Mouse (Mus musculus) myocyte (in vitro differentiated cells): ENCODE measurements around the gene Gm9789. TPM values are rescaled to one million over a fixed set of nuclear protein-coding genes. Genes with fewer than 3 reads are reported as not detected.

Experiments
- H3K27me3 ChIP-seq: one replicate; pipeline ENCODE4 v1.6.1; 2011; ENCODE audit not compliant: control insufficient read depth, insufficient read depth, insufficient read length
- H3K36me3 ChIP-seq: one replicate; pipeline ENCODE4 v1.6.1; 2011; ENCODE audit not compliant: control insufficient read depth, insufficient read depth
- H3K4me2 ChIP-seq: one replicate; pipeline ENCODE4 v1.6.1; 2011; ENCODE audit warnings: low read depth, control low read depth
- H3K4me3 ChIP-seq: one replicate; pipeline ENCODE4 v1.5.1; 2011; ENCODE audit warnings: mild to moderate bottlenecking, control low read depth, moderate library complexity
- H3K79me2 ChIP-seq: one replicate; pipeline ENCODE4 v1.6.1; 2011; ENCODE audit not compliant: control insufficient read depth, insufficient read depth
- H3ac ChIP-seq: one replicate; pipeline ENCODE4 v1.6.1; 2011; ENCODE audit not compliant: control insufficient read depth, insufficient read length
- CEBPB ChIP-seq: IDR thresholded peaks from 2 replicates; pipeline ENCODE4 v1.6.1; 2011; ENCODE audit warnings: mild to moderate bottlenecking, moderate library complexity; ENCODE audit not compliant: poor library complexity, insufficient read depth, severe bottlenecking
- E2F4 ChIP-seq: IDR thresholded peaks from one replicate; pipeline ENCODE4 v1.6.1; 2011; ENCODE audit warnings: mild to moderate bottlenecking, control low read depth, moderate library complexity; ENCODE audit not compliant: insufficient read depth
- MAX ChIP-seq: IDR thresholded peaks from one replicate; pipeline ENCODE4 v1.6.1; 2011; ENCODE audit warnings: low read depth, mild to moderate bottlenecking, control low read depth
- MYOD1 ChIP-seq, 3 experiments: IDR thresholded peaks; one replicate each; pipeline ENCODE4 v1.6.1; 2011; ENCODE audit warnings: control low read depth in 2 of 3, low read depth in 2 of 3, mild to moderate bottlenecking in 2 of 3, moderate library complexity in 1 of 3; ENCODE audit not compliant: insufficient read length in 2 of 3, control insufficient read depth in 1 of 3
- MYOG ChIP-seq, 3 experiments: IDR thresholded peaks; one replicate each; pipeline ENCODE4 v1.6.1; 2011; ENCODE audit warnings: control low read depth in 2 of 3, low read depth in 2 of 3, mild to moderate bottlenecking in 2 of 3; ENCODE audit not compliant: insufficient read length in 2 of 3, control insufficient read depth in 1 of 3, insufficient read depth in 1 of 3
- POLR2A ChIP-seq: IDR thresholded peaks from one replicate; pipeline ENCODE4 v1.6.1; 2011; ENCODE audit warnings: low read depth, mild to moderate bottlenecking, control low read depth, moderate library complexity; ENCODE audit not compliant: insufficient read length
- REST ChIP-seq: IDR thresholded peaks from one replicate; pipeline ENCODE4 v1.6.1; 2011; ENCODE audit warnings: mild to moderate bottlenecking, control low read depth, moderate library complexity; ENCODE audit not compliant: insufficient read depth, insufficient read length
- SRF ChIP-seq: IDR thresholded peaks from one replicate; pipeline ENCODE4 v1.6.1; 2011; ENCODE audit warnings: low read depth; ENCODE audit not compliant: control insufficient read depth, insufficient read length
- TCF12 ChIP-seq: IDR thresholded peaks from one replicate; pipeline ENCODE4 v1.6.1; 2011; ENCODE audit warnings: mild to moderate bottlenecking, control low read depth; ENCODE audit not compliant: poor library complexity, insufficient read depth, severe bottlenecking
- TCF3 ChIP-seq: IDR thresholded peaks from one replicate; pipeline ENCODE4 v1.6.1; 2011; ENCODE audit warnings: low read depth, control low read depth; ENCODE audit not compliant: insufficient read length
- USF1 ChIP-seq: IDR thresholded peaks from one replicate; pipeline ENCODE4 v1.6.1; 2011; ENCODE audit warnings: low read depth, mild to moderate bottlenecking, control low read depth, moderate library complexity
- polyA plus RNA-seq: library from polyadenylated mRNA; unstranded; fragments of >200 nt; fragmentation: generic; extraction: Trizol; gene quantifications from one replicate; pipeline ENCODE4 v1.2.1, GENCODE M21; 2012; ENCODE audit warnings: missing spikeins

Gm9789 gene
- polyA plus RNA-seq, 1 experiment, result not detected

DNA sequence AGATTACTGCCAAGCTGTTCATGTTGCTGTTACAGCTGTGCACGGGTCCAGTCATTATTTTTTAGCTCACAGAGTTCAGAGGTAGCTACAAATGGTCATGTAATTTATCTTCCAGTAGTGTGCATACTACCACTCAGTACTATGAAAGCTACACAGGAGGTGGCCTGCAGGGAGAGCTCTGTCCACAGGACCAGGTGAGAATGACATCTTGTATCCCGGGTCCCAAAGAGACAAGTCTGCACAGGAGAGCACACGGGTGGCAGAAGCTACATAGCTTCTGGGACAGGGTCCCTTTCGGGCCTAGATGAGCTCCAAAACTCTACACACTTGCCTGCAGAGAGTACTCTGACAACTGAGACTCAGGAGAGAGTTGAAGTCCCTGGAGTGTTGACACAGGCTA lies 30.9 kb downstream of the Gm9789 start:
- Histone ChIP-seq H3K79me2 (no peaks in the 10 kb centered on the region), H3K4me2 (no peak overlapping the region), H3K27me3 (no peaks in the 10 kb centered on the region), H3K36me3 (no peaks in the 10 kb centered on the region), H3K4me3 (no peak overlapping the region), H3ac (no peak overlapping the region)
- TF ChIP-seq MYOG (IDR thresholded peaks at IDR 0.05; ENCODE audit: control insufficient read depth in 1 of 3, insufficient read depth in 1 of 3, insufficient read length in 2 of 3, low read depth in 2 of 3), result no peak
- no peak for TF ChIP-seq CEBPB
- no peak for TF ChIP-seq TCF12
- TF ChIP-seq MYOD1 (IDR thresholded peaks at IDR 0.05; ENCODE audit: control insufficient read depth in 1 of 3, insufficient read length in 2 of 3, low read depth in 2 of 3), result no peak
- no peak for TF ChIP-seq USF1
- TF ChIP-seq TCF3, result no peak
- TF ChIP-seq E2F4, result no peak
- TF ChIP-seq POLR2A, result no peak
- no peak for TF ChIP-seq MAX

DNA sequence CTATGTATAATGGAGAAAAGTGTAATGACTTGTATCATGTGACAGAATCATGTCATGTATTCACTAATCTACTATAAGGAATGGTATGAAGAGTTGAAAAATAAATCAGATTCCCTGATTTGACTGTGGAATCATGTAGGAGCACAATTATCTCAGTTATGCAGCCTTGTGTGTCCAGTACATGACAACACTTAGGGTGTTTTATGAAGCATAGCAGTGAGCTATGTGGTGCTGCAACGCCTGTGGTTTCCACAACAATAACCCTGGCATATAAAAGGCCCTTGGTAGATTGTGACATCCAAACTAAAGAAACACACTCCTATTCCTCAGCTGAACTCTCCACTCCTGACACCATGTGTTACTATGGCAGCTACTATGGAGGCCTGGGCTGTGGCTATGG lies 47.8 kb downstream of the Gm9789 start, which contains the start of gene Krtap20-2:
Gene Krtap20-2, plus strand, starts transcription at position 301 of the 400 bp plus-strand sequence.
- H3ac ChIP-seq, result no peak within 1 kb of the TSS
- no peaks in the 10 kb centered on the region for H3K79me2 ChIP-seq
- no peak within 1 kb of the TSS for H3K4me3 ChIP-seq
- H3K27me3 ChIP-seq, result no peaks in the 10 kb centered on the region
- TF ChIP-seq USF1 (no peak), CEBPB (no peak), TCF3 (no peak), MAX (no peak), REST (no peak), SRF (no peak)
- no peak within 1 kb of the TSS for H3K4me2 ChIP-seq
- H3K36me3 ChIP-seq, result no peaks in the 10 kb centered on the region

Other genes with a start within 250 kb of the Gm9789 start
- gene Krtap19-9b, start 225.7 kb upstream of the Gm9789 start, polyA plus RNA-seq, result not detected
- not detected for gene Krtap16-3, start 195.1 kb upstream of the Gm9789 start, polyA plus RNA-seq
- not detected for gene Krtap22-2, start 147.2 kb upstream of the Gm9789 start, polyA plus RNA-seq
- gene Gm10229, start 142.7 kb upstream of the Gm9789 start, polyA plus RNA-seq, result not detected
- gene Krtap6-1, start 126.3 kb upstream of the Gm9789 start, polyA plus RNA-seq, result not detected
- not detected for gene Gm10228, start 116.5 kb upstream of the Gm9789 start, polyA plus RNA-seq
- gene Krtap6-5, start 110.1 kb upstream of the Gm9789 start, polyA plus RNA-seq, result not detected
- not detected for gene 1110025L11Rik, start 94.0 kb upstream of the Gm9789 start, polyA plus RNA-seq
- not detected for gene Krtap6-3, start 73.9 kb upstream of the Gm9789 start, polyA plus RNA-seq
- not detected for gene Gm6358, start 17.1 kb upstream of the Gm9789 start, polyA plus RNA-seq
- not detected for gene Gm10061, start 6.9 kb upstream of the Gm9789 start, polyA plus RNA-seq
- not detected for gene Gm7735, start 11.5 kb downstream of the Gm9789 start, polyA plus RNA-seq
- not detected for gene 1110057P08Rik, start 16.8 kb downstream of the Gm9789 start, polyA plus RNA-seq
- gene Krtap20-2, start 47.9 kb downstream of the Gm9789 start, polyA plus RNA-seq, result not detected
- gene Krtap21-1, start 245.9 kb downstream of the Gm9789 start, polyA plus RNA-seq, result not detected